Mouse (Mus musculus) 416B (cell line): ENCODE measurements around the gene Zbtb46.

Experiments
- DNase-seq: peaks from one replicate; pipeline ENCODE4 v3.0.0; 2011; ENCODE audit warnings: low read depth

The Zbtb46 gene

GRCm38 (mm10) chr2:181459153-181459672 lies at the start of gene Zbtb46:
Gene Zbtb46, minus strand, starts transcription at chr2:181459426.
- no peak for DNase-seq

GRCm38 (mm10) chr2:181498644-181499043 lies 39.4 kb upstream of the Zbtb46 start:
- DNase-seq: peak; percentile 12

GRCm38 (mm10) chr2:181497548-181497875 lies 38.3 kb upstream of the Zbtb46 start:
- DNase-seq: peak; percentile 81

- peak; percentile 98 for DNase-seq
Measured at GRCm38 (mm10) chr2:181496831-181497547, 37.8 kb upstream of the Zbtb46 start, which contains the start of gene Tpd52l2. Gene Tpd52l2, plus strand, starts transcription at chr2:181497142.

GRCm38 (mm10) chr2:181496281-181496680 lies 37.1 kb upstream of the Zbtb46 start:
- DNase-seq: peak; percentile 87

GRCm38 (mm10) chr2:181495845-181496244 lies 36.6 kb upstream of the Zbtb46 start:
- DNase-seq: peak; percentile 82

GRCm38 (mm10) chr2:181494266-181494945 lies 35.2 kb upstream of the Zbtb46 start:
- DNase-seq: no peak

- no peak for DNase-seq
Measured at GRCm38 (mm10) chr2:181493156-181493927, 34.1 kb upstream of the Zbtb46 start, which contains the start of gene Abhd16b. Gene Abhd16b, plus strand, starts transcription at chr2:181493206.

- DNase-seq: no peak
Measured at GRCm38 (mm10) chr2:181492206-181492605, 33.0 kb upstream of the Zbtb46 start.

GRCm38 (mm10) chr2:181491432-181492205 lies 32.4 kb upstream of the Zbtb46 start:
- DNase-seq: peak; percentile 43

GRCm38 (mm10) chr2:181487338-181488277 lies 28.4 kb upstream of the Zbtb46 start:
- DNase-seq: no peak

GRCm38 (mm10) chr2:181485741-181486140 lies 26.5 kb upstream of the Zbtb46 start:
- DNase-seq: no peak

GRCm38 (mm10) chr2:181484456-181485233 lies 25.4 kb upstream of the Zbtb46 start:
- no peak for DNase-seq

GRCm38 (mm10) chr2:181483562-181484318 lies 24.5 kb upstream of the Zbtb46 start:
- DNase-seq: peak; percentile 75

- DNase-seq: no peak
Measured at GRCm38 (mm10) chr2:181483120-181483519, 23.9 kb upstream of the Zbtb46 start.

- peak; percentile 53 for DNase-seq
Measured at GRCm38 (mm10) chr2:181472256-181472827, 13.1 kb upstream of the Zbtb46 start.

- peak; percentile 57 for DNase-seq
Measured at GRCm38 (mm10) chr2:181471246-181471645, 12.0 kb upstream of the Zbtb46 start.

GRCm38 (mm10) chr2:181470285-181470684 lies 11.1 kb upstream of the Zbtb46 start:
- DNase-seq: peak; percentile 31

- no peak for DNase-seq
Measured at GRCm38 (mm10) chr2:181465423-181465822, 6.2 kb upstream of the Zbtb46 start.
